Mouse (Mus musculus) G1E (cell line): ENCODE results near the gene Tstd3. TPM values are rescaled to one million over a fixed set of nuclear protein-coding genes. Genes with fewer than 3 reads are reported as not detected.

Experiments
- ATAC-seq: 2 replicates; pipeline ENCODE4 v1.8.0; 2016; ENCODE audit warnings: mild to moderate bottlenecking; ENCODE audit not compliant: insufficient number of reproducible peaks, poor library complexity, low FRiP score, severe bottlenecking; ENCODE audit errors: extremely low read depth
- DNase-seq: peaks from one replicate; pipeline ENCODE4 v3.0.0; 2012; ENCODE audit warnings: low spot score
- H3K27me3 ChIP-seq: 2 replicates; pipeline ENCODE4 v1.6.1; 2012; ENCODE audit warnings: mild to moderate bottlenecking, low read length, inconsistent platforms; ENCODE audit not compliant: insufficient read depth
- H3K36me3 ChIP-seq: replicated peaks from 2 replicates; pipeline ENCODE3; 2012; ENCODE audit warnings: mild to moderate bottlenecking, inconsistent platforms
- H3K4me1 ChIP-seq: 2 replicates; pipeline ENCODE4 v1.6.1; 2012; ENCODE audit warnings: low read depth, low read length, inconsistent platforms, mixed read lengths; ENCODE audit not compliant: insufficient read depth
- H3K4me3 ChIP-seq: 2 replicates; pipeline ENCODE4 v1.5.1; 2012; ENCODE audit warnings: low read depth, mild to moderate bottlenecking, inconsistent platforms, low read length, moderate library complexity, mixed read lengths
- H3K9me3 ChIP-seq: replicated peaks from 2 replicates; pipeline ENCODE4 v1.6.1; 2012; ENCODE audit warnings: inconsistent platforms
- CTCF ChIP-seq: IDR thresholded peaks from 2 replicates; pipeline ENCODE4 v1.5.1; 2012; ENCODE audit warnings: low read depth, low read length, inconsistent platforms, mixed read lengths
- GATA1 ChIP-seq: IDR thresholded peaks from 2 replicates; pipeline ENCODE4 v1.6.1; 2012; ENCODE audit warnings: borderline replicate concordance, low read length, inconsistent platforms, mixed read lengths
- GATA2 ChIP-seq: IDR thresholded peaks from 2 replicates; pipeline ENCODE4 v1.6.1; 2012; ENCODE audit warnings: low read depth, low read length, inconsistent platforms, borderline replicate concordance
- POLR2AphosphoS5 ChIP-seq: IDR thresholded peaks from 2 replicates; pipeline ENCODE4 v1.6.1; 2012; ENCODE audit warnings: low read depth, low read length, inconsistent platforms; ENCODE audit not compliant: insufficient replicate concordance
- TAL1 ChIP-seq: conservative IDR thresholded peaks from 2 replicates; pipeline ENCODE4 v1.6.1; 2012; ENCODE audit warnings: low read depth, low read length, inconsistent platforms, mixed read lengths
- polyA plus RNA-seq: library from polyadenylated mRNA; stranded (reverse); fragments of >175 nt; gene quantifications from 2 replicates; pipeline ENCODE4 v1.2.3, GENCODE M21; 2012
- total RNA-seq, 2 experiments: library from RNA; stranded (forward) in 1 of 2; stranded (reverse) in 1 of 2; fragments of 200-1000 nt in 1 of 2; fragments of >200 nt in 1 of 2; fragmentation: Nextera tagmentation in 1 of 2; gene quantifications; 2 replicates each; pipeline ENCODE4 v1.2.3; 2014 to 2017

Gene Tstd3
- total RNA-seq (2014; fragmentation: Nextera tagmentation) (72.4 and 103 TPM in 2 replicates), total RNA-seq (2017) (40.5 and 41.5 TPM in 2 replicates), polyA plus RNA-seq (5.1 and 6.0 TPM in 2 replicates)

- DNase-seq (peak; percentile 65), ATAC-seq (peak; percentile 96)
- no peaks in the 10 kb centered on the region for H3K27me3 ChIP-seq
- peaks cover 3% of the 10 kb centered on the region for H3K36me3 ChIP-seq
- no peak for TF ChIP-seq POLR2AphosphoS5
- TF ChIP-seq GATA2: no peak
- no peak for TF ChIP-seq GATA1
- peak; percentile 72 for TF ChIP-seq CTCF
- no peak for TF ChIP-seq TAL1
- H3K9me3 ChIP-seq: no peaks in the 10 kb centered on the region
- H3K4me1 ChIP-seq: peaks cover 5% of the 10 kb centered on the region
- H3K4me3 ChIP-seq: peak within 1 kb of the TSS; percentile 83
Measured at GRCm38 (mm10) chr4:21766863-21767304, at the start of gene Tstd3, which contains the start of gene Usp45. Tstd3 (minus strand) TSS chr4:21767212. Usp45 (plus strand) TSS chr4:21767156.

GRCm38 (mm10) chr4:21814029-21814428 is 47.0 kb upstream of the Tstd3 start:
- no peaks in the 10 kb centered on the region for H3K4me1 ChIP-seq
- peak; percentile 25 for DNase-seq
- H3K36me3 ChIP-seq: peaks cover 72% of the 10 kb centered on the region
- H3K9me3 ChIP-seq: no peaks in the 10 kb centered on the region
- ATAC-seq: no peak; the same call in 1 of the 2 replicates
- no peak for TF ChIP-seq TAL1
- TF ChIP-seq CTCF: peak; percentile 69
- no peak for TF ChIP-seq GATA2
- H3K4me3 ChIP-seq: no peak overlapping the region
- no peaks in the 10 kb centered on the region for H3K27me3 ChIP-seq

GRCm38 (mm10) chr4:21812635-21813034 is 45.6 kb upstream of the Tstd3 start:
- no peak overlapping the region for H3K4me3 ChIP-seq
- H3K36me3 ChIP-seq: peaks cover 73% of the 10 kb centered on the region

GRCm38 (mm10) chr4:21810608-21811007 is 43.6 kb upstream of the Tstd3 start:
- Histone ChIP-seq H3K4me3 (no peak overlapping the region), H3K4me1 (no peaks in the 10 kb centered on the region), H3K36me3 (peaks cover 75% of the 10 kb centered on the region), H3K27me3 (no peaks in the 10 kb centered on the region), H3K9me3 (no peaks in the 10 kb centered on the region)
- DNase-seq (no peak), ATAC-seq (no peak)
- TF ChIP-seq POLR2AphosphoS5 (no peak), CTCF (no peak), GATA2 (no peak), GATA1 (no peak), TAL1 (no peak)

More at GRCm38 (mm10) chr4:21812635-21813034, 45.6 kb upstream of the Tstd3 start:
- TF ChIP-seq GATA2: no peak
- TF ChIP-seq GATA1: no peak
- TF ChIP-seq POLR2AphosphoS5: no peak
- no peak for TF ChIP-seq TAL1
- TF ChIP-seq CTCF: no peak
- H3K27me3 ChIP-seq: no peaks in the 10 kb centered on the region
- no peaks in the 10 kb centered on the region for H3K9me3 ChIP-seq
- DNase-seq (no peak), ATAC-seq (no peak)
- no peaks in the 10 kb centered on the region for H3K4me1 ChIP-seq

GRCm38 (mm10) chr4:21807204-21807603 is 40.2 kb upstream of the Tstd3 start:
- peaks cover 78% of the 10 kb centered on the region for H3K36me3 ChIP-seq
- no peaks in the 10 kb centered on the region for H3K4me1 ChIP-seq
- H3K27me3 ChIP-seq: no peaks in the 10 kb centered on the region
- TF ChIP-seq POLR2AphosphoS5: no peak
- TF ChIP-seq CTCF: no peak
- no peak for TF ChIP-seq GATA2
- no peak for TF ChIP-seq TAL1
- TF ChIP-seq GATA1: no peak
- DNase-seq: no peak
- no peak overlapping the region for H3K4me3 ChIP-seq
- ATAC-seq: no peak
- H3K9me3 ChIP-seq: no peaks in the 10 kb centered on the region

- no peaks in the 10 kb centered on the region for H3K4me1 ChIP-seq
- H3K27me3 ChIP-seq: no peaks in the 10 kb centered on the region
- no peak for TF ChIP-seq POLR2AphosphoS5
- TF ChIP-seq TAL1: no peak
- TF ChIP-seq CTCF: no peak
- no peak for TF ChIP-seq GATA2
- TF ChIP-seq GATA1: no peak
- DNase-seq: no peak
- H3K36me3 ChIP-seq: peaks cover 79% of the 10 kb centered on the region
- no peak overlapping the region for H3K4me3 ChIP-seq
- ATAC-seq: no peak
- no peaks in the 10 kb centered on the region for H3K9me3 ChIP-seq
Measured at GRCm38 (mm10) chr4:21801620-21802019, 34.6 kb upstream of the Tstd3 start.
